Mouse (Mus musculus) midbrain, postnatal 0 days (tissue): ENCODE measurements around the gene Ftl1-ps1. TPM values are rescaled to one million over a fixed set of nuclear protein-coding genes. Genes with fewer than 3 reads are reported as not detected.
A peak's percentile ranks its signal among the peaks of the same experiment; 100 is the strongest.

Experiments used
- ATAC-seq: fragments of 200-750 bp; cut with Nextera tagmentation; 2 replicates; pipeline ENCODE4 v1.8.0; 2017; ENCODE audit warnings: moderate number of reproducible peaks, mild to moderate bottlenecking, moderate TSS enrichment, moderate library complexity; ENCODE audit not compliant: low FRiP score
- DNase-seq: peaks from one replicate; pipeline ENCODE4 v3.0.0-alpha.2; 2015; ENCODE audit warnings: low spot score
- H3K27ac ChIP-seq: fragments of 300-500 bp; sonication (generic); 2 replicates; pipeline ENCODE4 v1.5.1; 2014; ENCODE audit warnings: low read depth, mild to moderate bottlenecking, low read length, mixed read lengths
- H3K27me3 ChIP-seq: fragments of 300-500 bp; sonication (generic); 2 replicates; pipeline ENCODE4 v1.6.1; 2014; ENCODE audit warnings: low read length, control low read depth, mixed read lengths; ENCODE audit not compliant: insufficient read depth
- H3K36me3 ChIP-seq: fragments of 300-500 bp; sonication (generic); 2 replicates; pipeline ENCODE4 v1.6.1; 2014; ENCODE audit warnings: low read length, control low read depth, mixed read lengths; ENCODE audit not compliant: insufficient read depth
- H3K4me1 ChIP-seq: fragments of 300-500 bp; sonication (generic); 2 replicates; pipeline ENCODE4 v1.6.1; 2014; ENCODE audit warnings: mild to moderate bottlenecking, control low read depth, antibody characterized with exemption, low read length, mixed read lengths; ENCODE audit not compliant: insufficient read depth
- H3K4me2 ChIP-seq: fragments of 300-500 bp; sonication (generic); 2 replicates; pipeline ENCODE4 v1.6.1; 2014; ENCODE audit warnings: low read depth, mild to moderate bottlenecking, low read length, mixed read lengths; ENCODE audit not compliant: poor library complexity, severe bottlenecking
- H3K4me3 ChIP-seq: fragments of 300-500 bp; sonication (generic); 2 replicates; pipeline ENCODE4 v1.5.1; 2014; ENCODE audit warnings: low read depth, mild to moderate bottlenecking, low read length, moderate library complexity
- H3K9ac ChIP-seq: fragments of 300-500 bp; sonication (generic); replicated peaks from 2 replicates; pipeline ENCODE4 v1.6.1; 2014; ENCODE audit warnings: mild to moderate bottlenecking, low read length, moderate library complexity, mixed read lengths; ENCODE audit not compliant: poor library complexity, severe bottlenecking
- H3K9me3 ChIP-seq: fragments of 300-500 bp; sonication (generic); 2 replicates; pipeline ENCODE4 v1.6.1; 2016; ENCODE audit warnings: low read length, control low read depth
- CTCF ChIP-seq: IDR thresholded peaks from 2 replicates; pipeline ENCODE4 v1.5.1; 2016; ENCODE audit warnings: antibody characterized with exemption, mild to moderate bottlenecking
- WGBS: fragments of 180-500 bp; shearing (Covaris S2); extraction: QIAGEN DNeasy Blood & Tissue Kit; methylation state at CpG from one replicate; pipeline ENCODE4 v1.1.7; 2014; 5-methylcytosine and 5-hydroxymethylcytosine counted together
- microRNA counts: library from miRNA; unstranded; fragments of <30 nt; microRNA quantifications from one replicate; lab custom pipeline; 2015
- microRNA-seq: library from miRNA; unstranded; fragments of <30 nt; microRNA quantifications from one replicate; pipeline ENCODE4, GENCODE M21; 2016; ENCODE audit warnings: borderline number of aligned reads
- polyA plus RNA-seq: library from polyadenylated mRNA; unstranded; fragments of >200 nt; fragmentation: Nextera tagmentation; extraction: Ambion mirVana; gene quantifications from 2 replicates; pipeline ENCODE4 v1.2.1, GENCODE M21; 2015
- total RNA-seq: library from RNA; depleted of rRNA; stranded (reverse); fragments of >200 nt; gene quantifications from 2 replicates; pipeline ENCODE4 v1.2.3, GENCODE M21; 2014; rRNA removed

Ftl1-ps1 gene
- total and polyA plus RNA-seq, 2 experiments from 2014 or later = 59.9 to 83.3 TPM

- H3K4me3 ChIP-seq = no peak overlapping the region
- DNase-seq = peak; percentile 23
- WGBS = 75% methylated on average over 10 of the region's 10 CpGs
- no peaks in the 10 kb centered on the region for H3K9me3 ChIP-seq
- no peaks in the 10 kb centered on the region for H3K36me3 ChIP-seq
- no peak overlapping the region for H3K4me2 ChIP-seq
- H3K27ac ChIP-seq = no peak overlapping the region
- H3K27me3 ChIP-seq = no peaks in the 10 kb centered on the region
- ATAC-seq = no peak
- H3K4me1 ChIP-seq = no peaks in the 10 kb centered on the region
- no peak for TF ChIP-seq CTCF
- H3K9ac ChIP-seq = peak overlapping the region; percentile 36; the same call in 1 of the 2 replicates
Observed at GRCm38 (mm10) chr13:74381533-74382276, 17.8 kb upstream of the Ftl1-ps1 start.

- H3K27ac ChIP-seq = no peak overlapping the region
- peak; percentile 2 for DNase-seq
- 64% methylated on average over 3 of the region's 3 CpGs for WGBS
- no peak overlapping the region for H3K4me3 ChIP-seq
- TF ChIP-seq CTCF = no peak
- no peak for ATAC-seq
- no peaks in the 10 kb centered on the region for H3K9me3 ChIP-seq
- no peak overlapping the region for H3K4me2 ChIP-seq
- H3K4me1 ChIP-seq = no peaks in the 10 kb centered on the region
- H3K27me3 ChIP-seq = no peaks in the 10 kb centered on the region
- no peaks in the 10 kb centered on the region for H3K36me3 ChIP-seq
- no peak overlapping the region for H3K9ac ChIP-seq
Observed at GRCm38 (mm10) chr13:74382289-74382688, 17.2 kb upstream of the Ftl1-ps1 start.

- 71% methylated on average over 6 of the region's 6 CpGs for WGBS
- Histone ChIP-seq H3K4me1 (peaks cover 3% of the 10 kb centered on the region; the same call in 1 of the 2 replicates), H3K4me3 (peak overlapping the region; percentile 64), H3K9ac (peak overlapping the region; percentile 56), H3K27me3 (no peaks in the 10 kb centered on the region), H3K9me3 (no peaks in the 10 kb centered on the region), H3K4me2 (peak overlapping the region; percentile 38), H3K36me3 (no peaks in the 10 kb centered on the region), H3K27ac (no peak overlapping the region)
- no peak for DNase-seq
- TF ChIP-seq CTCF = peak; percentile 56
- ATAC-seq = peak; percentile 22
Observed at GRCm38 (mm10) chr13:74389730-74390129, 9.8 kb upstream of the Ftl1-ps1 start.

GRCm38 (mm10) chr13:74390371-74390990 lies 9.0 kb upstream of the Ftl1-ps1 start, which contains the start of gene Zfp72:
Gene Zfp72, minus strand, starts transcription at chr13:74390836.
- Histone ChIP-seq H3K4me1 (peaks cover 3% of the 10 kb centered on the region; the same call in 1 of the 2 replicates), H3K4me2 (peak within 1 kb of the TSS; percentile 38), H3K36me3 (no peaks in the 10 kb centered on the region), H3K9me3 (no peaks in the 10 kb centered on the region), H3K27ac (peak within 1 kb of the TSS; percentile 38; the same call in 1 of the 2 replicates), H3K9ac (peak within 1 kb of the TSS; percentile 56), H3K27me3 (no peaks in the 10 kb centered on the region), H3K4me3 (peak within 1 kb of the TSS; percentile 64)
- whole genome bisulfite sequencing = under 1% methylated on average over 14 of the region's 14 CpGs
- TF ChIP-seq CTCF = no peak
- DNase-seq (peak; percentile 90), ATAC-seq (peak; percentile 94)

- H3K27ac ChIP-seq = no peak overlapping the region
- ATAC-seq = peak; percentile 24; the same call in 1 of the 2 replicates
- no peak overlapping the region for H3K9ac ChIP-seq
- 78% methylated on average over 2 of the region's 2 CpGs for WGBS
- no peak for DNase-seq
- H3K4me2 ChIP-seq = no peak overlapping the region
- TF ChIP-seq CTCF = no peak
- no peaks in the 10 kb centered on the region for H3K27me3 ChIP-seq
- H3K4me3 ChIP-seq = no peak overlapping the region
- no peaks in the 10 kb centered on the region for H3K36me3 ChIP-seq
- peaks cover 3% of the 10 kb centered on the region; the same call in 1 of the 2 replicates for H3K4me1 ChIP-seq
- H3K9me3 ChIP-seq = no peaks in the 10 kb centered on the region
Observed at GRCm38 (mm10) chr13:74391156-74391555, 8.3 kb upstream of the Ftl1-ps1 start.

- Histone ChIP-seq H3K27me3 (no peaks in the 10 kb centered on the region), H3K4me3 (no peak overlapping the region), H3K4me1 (no peaks in the 10 kb centered on the region), H3K9me3 (peaks cover 22% of the 10 kb centered on the region), H3K9ac (no peak overlapping the region), H3K27ac (no peak overlapping the region), H3K4me2 (no peak overlapping the region), H3K36me3 (0 out of 2 replicates have a peak, but pooled peaks cover 2% of the 10 kb centered on the region)
- ATAC-seq = no peak
- DNase-seq = no peak
- no peak for TF ChIP-seq CTCF
- WGBS = 23% methylated on average over 19 of the region's 19 CpGs
Observed at GRCm38 (mm10) chr13:74439895-74440294, 40.4 kb downstream of the Ftl1-ps1 start.

MicroRNAs encoded within 50 kb of the gene (microRNA counts, 519-probe panel; counts per million panel counts)
- 528 counts per million, percentile 58 among the panel's probes with 10 or more counts for microRNA mmu-miR-692 (lab: Ali Mortazavi, UCI)

Small RNA genes within 50 kb of the gene (microRNA-seq; reads per million reads assigned to microRNA genes)
- not detected for gene Mir692-3

Other genes starting within 250 kb of the Ftl1-ps1 start
- gene Exoc3, start 191.0 kb upstream of the Ftl1-ps1 start, total RNA-seq = 62.5 and 112 TPM in 2 replicates
- gene Exoc3, start 191.0 kb upstream of the Ftl1-ps1 start, polyA plus RNA-seq = 106 and 113 TPM in 2 replicates
- 0.88 and 0.99 TPM in 2 replicates for gene Ahrr, start 107.4 kb upstream of the Ftl1-ps1 start, total RNA-seq
- gene Ahrr, start 107.4 kb upstream of the Ftl1-ps1 start, polyA plus RNA-seq = 0.45 and 0.68 TPM in 2 replicates
- 83.9 and 107 TPM in 2 replicates for gene Pdcd6, start 82.1 kb upstream of the Ftl1-ps1 start, total RNA-seq
- 117 and 125 TPM in 2 replicates for gene Pdcd6, start 82.1 kb upstream of the Ftl1-ps1 start, polyA plus RNA-seq
- 98.7 and 103 TPM in 2 replicates for gene Sdha, start 49.4 kb upstream of the Ftl1-ps1 start, total RNA-seq
- gene Sdha, start 49.4 kb upstream of the Ftl1-ps1 start, polyA plus RNA-seq = 200 and 211 TPM in 2 replicates
- gene Ccdc127, start 49.4 kb upstream of the Ftl1-ps1 start, total RNA-seq = 20.6 and 20.9 TPM in 2 replicates
- gene Ccdc127, start 49.4 kb upstream of the Ftl1-ps1 start, polyA plus RNA-seq = 36.6 and 39.0 TPM in 2 replicates
- not detected in 2 replicates for gene Lrrc14b, start 35.7 kb upstream of the Ftl1-ps1 start, total RNA-seq
- gene Lrrc14b, start 35.7 kb upstream of the Ftl1-ps1 start, polyA plus RNA-seq = not detected in 2 replicates
- 9.0 and 10.0 TPM in 2 replicates for gene Zfp72, start 8.9 kb upstream of the Ftl1-ps1 start, total RNA-seq
- 4.8 and 6.1 TPM in 2 replicates for gene Zfp72, start 8.9 kb upstream of the Ftl1-ps1 start, polyA plus RNA-seq
- 4.1 and 7.4 TPM in 2 replicates for gene Zfp825, start 94.3 kb downstream of the Ftl1-ps1 start, total RNA-seq
- 9.9 and 11.4 TPM in 2 replicates for gene Zfp825, start 94.3 kb downstream of the Ftl1-ps1 start, polyA plus RNA-seq
- 5.8 and 7.6 TPM in 2 replicates for gene Erap1, start 239.9 kb downstream of the Ftl1-ps1 start, total RNA-seq
- 6.6 and 7.4 TPM in 2 replicates for gene Erap1, start 239.9 kb downstream of the Ftl1-ps1 start, polyA plus RNA-seq